Mouse (Mus musculus) small intestine, adult 2 months (tissue): ENCODE results near the gene Col4a2.

Experiments used
- CTCF ChIP-seq: fragments of 200-500 bp; IDR thresholded peaks from 2 replicates; pipeline ENCODE4 v1.5.1; 2012; ENCODE audit warnings: low read depth, mild to moderate bottlenecking, control low read depth, inconsistent platforms, low read length, moderate library complexity, mixed read lengths; ENCODE audit not compliant: insufficient replicate concordance, insufficient read length; ENCODE audit errors: extremely low read depth
- POLR2A ChIP-seq: fragments of 200-500 bp; IDR thresholded peaks from 2 replicates; pipeline ENCODE4 v1.6.1; 2012; ENCODE audit warnings: low read depth, mild to moderate bottlenecking, control low read depth, inconsistent platforms, low read length, moderate library complexity

DNA sequence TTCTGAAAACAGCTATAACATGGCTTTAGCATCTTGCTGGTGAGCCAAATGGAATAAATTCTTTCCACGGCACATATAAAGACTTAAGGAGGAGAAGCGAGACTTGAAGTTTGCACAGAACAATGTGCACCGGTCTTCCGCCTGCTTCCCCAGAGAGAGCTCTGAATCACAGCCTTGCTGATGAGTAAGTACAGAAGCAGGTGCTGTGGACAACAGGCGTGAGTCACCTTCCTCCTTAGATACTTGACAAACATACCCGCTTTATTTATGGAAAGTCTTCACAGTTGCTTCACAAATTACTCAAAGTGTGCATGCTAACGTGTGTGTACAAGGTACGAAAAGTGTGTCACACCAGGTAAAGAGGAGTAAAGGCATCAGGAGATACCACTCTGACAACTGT is 59.5 kb downstream of the Col4a2 start:
- TF ChIP-seq CTCF (no peak), POLR2A (no peak)
